Mouse (Mus musculus): ENCODE data around the gene Stub1.

Gene Stub1

DNA sequence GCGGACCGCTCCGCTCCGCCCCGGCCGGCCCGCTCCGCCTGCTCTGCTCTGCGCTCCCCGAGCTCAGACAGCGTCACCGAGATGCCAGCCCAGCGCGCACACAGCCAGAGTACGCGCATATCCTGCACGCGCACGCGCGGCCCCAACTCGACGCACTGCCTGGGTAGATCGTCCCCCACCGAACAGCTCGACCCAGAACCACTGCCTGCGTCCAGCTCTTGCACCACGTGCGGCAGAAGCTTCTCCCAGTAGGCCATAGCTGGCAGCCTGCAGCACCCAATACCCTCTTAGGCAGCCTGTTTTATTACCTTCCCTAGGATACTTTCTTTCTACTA is 3.8 kb upstream of the Stub1 start, which contains the start of gene Rhbdl1:
Rhbdl1 (minus strand) TSS at position 220 of the 335 bp plus-strand sequence.
- no peak for DNase-seq (ENCODE audit: low read depth, low spot score)

GRCm38 (mm10) chr17:25836397-25837075 is 3.3 kb upstream of the Stub1 start:
- DNase-seq (ENCODE audit: low read depth, low spot score) = no peak

- no peak for DNase-seq (ENCODE audit: low read depth, low spot score)
Observed at GRCm38 (mm10) chr17:25835816-25836215, 2.6 kb upstream of the Stub1 start.

DNA sequence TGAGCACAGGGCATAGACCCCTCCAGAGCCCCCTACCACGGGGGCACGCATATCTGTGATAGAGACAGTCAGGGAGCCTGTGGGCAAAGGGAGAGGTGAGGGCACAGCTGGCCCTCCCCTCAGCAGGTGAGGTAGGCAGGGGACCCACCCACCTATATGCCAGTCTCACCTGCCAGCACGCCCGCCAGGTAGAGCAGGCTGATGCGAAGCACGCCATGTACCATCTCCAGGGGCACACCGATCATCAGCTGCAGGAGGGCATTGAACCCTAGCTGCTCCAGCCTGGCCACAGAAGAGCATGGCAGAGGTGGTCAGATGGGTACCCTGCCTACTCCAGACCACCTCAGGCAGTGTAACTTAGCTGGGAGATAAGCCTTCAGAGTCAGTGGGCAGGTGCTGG is 2.1 kb upstream of the Stub1 start:
- no peak for DNase-seq (ENCODE audit: low read depth, low spot score)

DNA sequence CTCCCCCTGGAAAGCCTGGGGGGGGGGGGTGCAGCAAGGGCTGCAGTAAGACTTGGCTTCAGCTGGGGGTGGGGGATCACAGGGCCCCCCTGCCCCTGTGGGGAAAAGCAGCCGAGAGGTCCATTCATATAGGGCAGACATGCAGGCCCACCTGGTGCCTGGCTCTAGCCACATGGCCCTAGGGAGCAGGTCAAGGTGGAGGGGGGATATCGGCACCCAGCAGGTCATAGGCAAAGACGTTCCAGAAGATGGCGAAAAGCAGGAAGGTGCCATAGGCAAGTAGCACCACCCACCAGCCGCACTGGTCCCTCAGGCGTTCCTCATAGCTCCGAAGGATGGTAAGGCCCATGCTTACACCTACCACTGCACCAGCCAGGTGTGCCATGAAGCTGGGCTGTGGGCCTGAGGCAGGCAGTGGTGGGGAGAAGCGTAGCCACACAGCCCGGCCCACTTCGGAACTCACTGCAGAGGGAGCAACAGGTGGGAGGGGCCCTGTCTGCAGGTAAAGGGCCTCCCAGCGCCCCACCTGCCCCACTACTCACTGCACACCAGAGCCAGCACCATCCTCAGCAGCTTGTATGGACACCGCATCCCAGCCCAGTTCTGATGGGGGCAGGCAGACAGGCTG is 1.5 kb upstream of the Stub1 start:
- DNase-seq (ENCODE audit: low read depth, low spot score) = no peak

- no peak for DNase-seq (ENCODE audit: low read depth, low spot score)
Observed at GRCm38 (mm10) chr17:25833961-25834594, 874 bp upstream of the Stub1 start.

DNA sequence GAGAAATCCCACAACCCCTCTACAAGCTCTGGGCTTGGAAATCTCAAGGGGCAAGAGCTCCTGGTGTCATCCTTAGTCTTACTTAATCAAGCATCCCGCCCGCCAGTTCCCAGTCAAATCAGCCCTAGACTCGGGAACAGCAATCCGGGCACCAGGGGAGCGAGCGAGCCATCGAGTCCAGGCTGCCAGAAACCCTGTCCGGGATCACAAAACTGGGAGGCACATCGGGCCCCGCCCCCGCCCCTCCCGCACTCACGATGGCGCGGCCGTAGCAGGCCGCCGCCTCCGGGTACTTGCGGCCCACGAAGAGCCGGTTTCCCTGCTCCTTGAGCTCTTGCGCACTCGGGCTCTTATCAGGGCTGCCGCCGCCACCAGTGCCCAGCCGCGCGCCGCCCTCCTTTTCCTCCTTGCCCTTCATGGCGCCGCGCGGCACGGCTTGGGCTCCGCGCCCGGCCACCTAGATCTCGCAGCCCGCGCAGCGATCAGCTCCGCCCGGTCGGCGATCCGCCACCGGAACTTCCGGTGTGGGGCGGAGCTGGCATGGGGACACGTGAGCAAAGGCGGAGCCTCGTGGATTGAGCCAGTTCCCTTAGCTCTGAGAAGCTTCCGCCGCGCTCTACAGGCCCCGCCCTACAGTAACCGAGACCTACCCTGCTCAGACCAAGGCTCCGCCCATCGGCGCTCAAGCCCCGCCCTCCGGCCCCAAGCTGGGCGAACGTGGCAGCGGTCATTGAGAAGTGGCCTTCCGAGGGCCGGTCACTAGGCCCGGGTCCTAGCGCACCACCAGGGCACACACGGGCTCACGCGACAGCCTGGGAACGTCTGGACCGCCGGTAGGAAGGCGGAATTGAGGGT is 541 bp downstream of the Stub1 start:
- peak; percentile 98 for DNase-seq (ENCODE audit: low read depth, low spot score)

DNA sequence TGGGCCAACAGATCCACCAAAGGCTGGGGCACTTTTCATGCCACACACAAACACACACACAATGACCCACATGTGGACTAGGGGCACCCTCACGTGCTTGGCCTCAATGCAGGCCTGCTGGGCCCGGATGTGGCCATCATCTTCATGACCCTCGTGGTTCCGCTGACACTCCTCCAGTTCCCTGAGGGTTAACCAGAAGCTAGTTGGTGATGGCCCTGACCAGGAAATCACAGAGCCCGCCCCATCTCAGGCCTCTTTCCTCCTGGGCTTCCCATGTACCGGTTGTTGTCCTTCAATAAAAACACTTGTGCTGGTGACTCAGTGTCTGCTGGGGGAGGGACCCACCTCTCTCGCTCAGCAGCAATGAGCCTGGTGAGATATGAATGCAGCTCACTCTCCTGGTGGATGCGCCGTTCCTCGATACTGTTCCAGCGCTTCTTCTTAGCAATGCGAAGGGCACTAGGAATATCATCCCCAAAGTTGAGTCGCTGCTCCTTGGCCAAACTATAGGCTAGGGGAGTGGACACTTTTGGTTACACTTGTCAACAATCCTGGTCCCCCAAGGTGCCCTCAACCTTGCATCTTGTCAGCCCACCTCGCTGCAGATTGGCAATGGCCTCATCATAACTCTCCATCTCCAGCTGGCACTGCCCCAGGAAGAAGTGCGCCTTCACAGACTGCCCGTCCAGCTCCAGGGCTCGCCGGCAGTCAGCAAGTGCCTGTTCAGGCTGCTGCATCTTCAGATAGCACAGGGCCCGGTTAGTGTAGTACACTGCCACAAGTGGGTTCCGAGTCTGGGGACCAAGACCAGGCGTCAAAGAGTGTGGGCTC is 1.5 kb downstream of the Stub1 start:
- DNase-seq (ENCODE audit: low read depth, low spot score) = no peak

- DNase-seq (ENCODE audit: low read depth, low spot score) = no peak
Observed at GRCm38 (mm10) chr17:25830806-25831431, 2.3 kb downstream of the Stub1 start.

DNA sequence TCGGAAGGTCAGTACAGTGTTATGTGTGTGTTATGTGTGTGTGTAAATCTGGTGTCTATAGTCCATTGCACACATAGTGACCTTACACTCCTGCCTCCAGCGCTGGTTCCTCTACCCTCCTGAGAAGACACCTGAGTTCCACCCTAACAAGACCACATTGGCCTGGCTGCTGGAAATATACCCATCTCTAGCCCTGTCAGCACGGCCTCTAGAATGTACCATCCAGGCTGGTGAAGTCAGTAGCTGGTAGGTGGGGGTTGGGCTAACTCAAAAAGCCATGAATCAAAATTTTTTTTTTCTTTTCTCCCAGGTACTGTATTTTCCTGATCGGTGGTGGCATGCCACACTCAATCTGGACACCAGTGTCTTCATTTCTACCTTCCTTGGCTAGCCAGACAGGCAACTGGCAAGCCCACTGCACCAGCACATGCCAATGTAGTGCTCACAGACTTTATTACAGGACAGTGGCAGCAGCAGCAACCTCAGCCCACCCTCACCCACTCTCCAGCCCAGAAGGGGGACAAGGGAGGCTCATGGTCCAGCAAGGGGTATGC is 2.9 kb downstream of the Stub1 start:
- no peak for DNase-seq (ENCODE audit: low read depth, low spot score)

- DNase-seq (ENCODE audit: low read depth, low spot score) = no peak
Observed at GRCm38 (mm10) chr17:25829558-25830017, 3.6 kb downstream of the Stub1 start.

GRCm38 (mm10) chr17:25828712-25829557 is 4.3 kb downstream of the Stub1 start, which contains the start of gene Jmjd8:
Gene Jmjd8 (plus strand): TSS chr17:25828867.
- DNase-seq (ENCODE audit: low read depth, low spot score) = peak; percentile 67

DNA sequence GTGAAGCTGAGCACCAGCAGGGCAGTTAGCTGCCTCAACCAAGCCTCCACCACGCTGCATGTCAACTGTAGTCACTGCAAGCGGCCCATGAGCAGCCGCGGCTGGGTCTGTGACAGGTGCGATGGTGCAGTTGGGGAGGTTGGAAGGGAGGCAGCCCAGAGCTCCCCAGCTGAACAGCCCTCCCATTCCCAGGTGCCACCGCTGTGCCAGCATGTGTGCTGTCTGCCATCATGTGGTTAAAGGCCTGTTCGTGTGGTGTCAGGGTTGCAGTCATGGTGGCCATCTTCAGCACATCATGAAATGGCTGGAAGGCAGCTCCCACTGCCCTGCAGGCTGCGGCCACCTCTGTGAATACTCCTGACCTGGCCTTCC is 5.0 kb downstream of the Stub1 start:
- DNase-seq (ENCODE audit: low read depth, low spot score) = no peak

DNA sequence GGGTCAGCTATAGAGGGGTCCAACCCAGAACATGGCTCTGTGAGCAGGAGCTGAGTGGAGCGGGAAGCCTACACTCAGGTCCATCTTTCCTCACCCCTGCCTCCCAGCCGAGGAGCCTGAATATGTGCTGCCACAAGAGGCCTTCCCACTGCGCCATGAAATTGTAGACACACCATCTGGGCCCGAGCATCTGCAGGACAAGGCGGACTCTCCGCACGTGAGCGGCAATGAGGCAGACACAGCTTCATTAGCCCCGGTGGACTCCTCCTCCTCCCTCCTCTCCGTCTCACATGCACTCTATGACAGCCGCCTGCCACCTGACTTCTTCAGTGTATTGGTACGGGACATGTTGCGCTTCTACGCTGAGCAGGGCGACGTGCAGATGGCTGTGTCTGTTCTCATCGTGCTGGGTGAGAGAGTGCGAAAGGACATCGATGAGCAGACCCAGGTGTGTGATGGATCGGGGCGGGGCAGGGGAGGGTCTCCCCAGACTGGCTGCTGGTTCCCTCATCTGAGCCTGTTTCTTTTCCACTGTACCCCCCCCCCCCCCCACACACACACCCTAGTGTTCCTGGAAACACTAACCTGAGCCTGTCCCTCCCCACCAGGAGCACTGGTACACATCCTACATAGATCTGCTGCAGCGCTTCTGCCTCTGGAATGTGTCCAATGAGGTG is 5.5 kb downstream of the Stub1 start:
- DNase-seq (ENCODE audit: low read depth, low spot score) = no peak

DNA sequence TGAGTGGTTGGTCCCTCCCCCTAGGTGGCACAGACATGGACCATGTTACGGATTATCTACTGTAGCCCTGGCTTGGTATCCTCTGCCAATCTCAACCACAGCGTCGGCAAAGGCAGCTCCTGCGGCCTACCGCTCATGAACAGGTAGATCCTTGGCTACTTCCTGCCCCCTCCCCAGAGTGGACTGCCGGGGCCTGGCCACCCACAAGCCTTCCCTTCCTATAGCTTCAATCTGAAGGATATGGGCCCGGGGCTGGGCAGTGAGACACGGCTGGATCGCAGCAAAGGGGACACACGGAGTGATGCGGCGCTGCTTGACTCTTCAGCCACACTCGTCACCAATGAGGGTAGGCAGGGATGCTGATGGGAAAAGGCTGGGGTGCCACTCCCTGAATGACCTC is 6.2 kb downstream of the Stub1 start:
- no peak for DNase-seq (ENCODE audit: low read depth, low spot score)

DNA sequence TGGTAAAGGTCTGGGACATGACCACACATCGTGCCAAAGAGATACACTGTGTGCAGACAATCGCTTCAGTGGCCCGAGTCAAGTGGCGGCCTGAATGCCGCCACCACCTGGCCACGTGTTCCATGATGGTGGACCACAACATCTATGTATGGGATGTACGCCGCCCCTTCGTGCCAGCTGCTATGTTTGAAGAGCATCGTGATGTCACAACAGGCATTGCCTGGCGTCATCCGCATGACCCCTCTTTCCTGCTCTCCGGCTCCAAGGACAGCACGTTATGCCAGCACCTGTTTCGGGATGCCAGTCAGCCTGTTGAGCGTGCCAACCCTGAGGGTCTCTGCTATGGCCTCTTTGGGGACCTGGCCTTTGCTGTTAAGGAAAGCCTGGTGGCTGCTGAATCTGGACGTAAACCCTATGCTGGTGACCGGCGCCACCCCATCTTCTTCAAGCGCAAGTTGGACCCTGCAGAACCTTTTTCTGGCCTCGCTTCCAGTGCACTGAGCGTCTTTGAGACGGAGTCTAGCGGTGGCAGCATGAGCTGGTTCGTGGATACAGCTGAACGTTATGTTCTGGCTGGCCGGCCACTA is 7.1 kb downstream of the Stub1 start:
- DNase-seq (ENCODE audit: low read depth, low spot score) = no peak

GRCm38 (mm10) chr17:25825311-25825710 is 7.9 kb downstream of the Stub1 start:
- DNase-seq (ENCODE audit: low read depth, low spot score) = no peak

DNA sequence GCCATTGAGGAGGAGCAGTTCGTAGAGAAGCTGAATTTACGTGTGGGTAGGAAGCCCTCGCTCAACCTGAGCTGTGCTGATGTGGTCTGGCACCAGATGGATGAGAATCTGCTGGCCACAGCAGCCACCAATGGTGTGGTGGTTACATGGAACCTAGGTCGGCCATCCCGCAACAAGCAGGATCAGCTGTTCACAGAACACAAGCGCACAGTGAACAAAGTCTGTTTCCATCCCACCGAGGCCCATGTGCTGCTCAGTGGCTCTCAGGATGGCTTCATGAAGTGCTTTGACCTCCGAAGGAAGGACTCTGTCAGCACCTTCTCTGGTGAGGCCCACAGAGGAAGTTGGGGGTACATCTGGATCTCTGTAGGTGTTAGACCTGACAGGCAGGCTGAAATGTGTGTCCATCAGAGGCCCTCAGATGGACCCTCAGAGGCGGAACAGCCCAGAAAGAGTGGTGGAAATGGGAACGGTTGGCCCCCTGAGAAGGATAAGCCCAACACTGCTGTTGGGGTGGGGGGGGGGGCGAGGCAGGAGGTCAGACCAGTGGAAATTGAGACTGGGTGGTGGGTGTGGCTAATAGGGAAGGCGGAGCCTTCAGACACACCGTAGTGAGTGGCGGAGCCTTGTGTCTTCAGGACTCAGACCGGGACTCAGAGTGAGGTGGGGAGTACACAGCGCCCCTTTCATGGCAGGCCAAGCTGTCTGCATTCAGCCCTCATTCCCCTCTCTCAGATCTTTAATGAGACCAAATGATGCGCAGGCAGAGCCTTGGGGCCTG is 8.7 kb downstream of the Stub1 start:
- no peak for DNase-seq (ENCODE audit: low read depth, low spot score)
